Mouse (Mus musculus) ES-E14 (cell line): ENCODE data around the gene Tmem86b. TPM values are rescaled to one million over a fixed set of nuclear protein-coding genes. Genes with fewer than 3 reads are reported as not detected.

ENCODE experiments used
- total RNA-seq: library from RNA; depleted of rRNA; stranded (reverse); fragments of 300-350 nt; gene quantifications from 2 replicates; pipeline ENCODE4 v1.2.3, GENCODE M21; 2012; rRNA removed

Gene Tmem86b
- total RNA-seq, 1 experiment: 8.1 TPM

Other genes with a start within 250 kb of the Tmem86b start
- not detected in 2 replicates for gene Gp6, start 233.7 kb downstream of the Tmem86b start, total RNA-seq
- gene Rdh13, start 185.8 kb downstream of the Tmem86b start, total RNA-seq: 25.3 and 27.0 TPM in 2 replicates
- gene Eps8l1, start 170.7 kb downstream of the Tmem86b start, total RNA-seq: 0.18 and 0.42 TPM in 2 replicates
- gene Ppp1r12c, start 129.7 kb downstream of the Tmem86b start, total RNA-seq: 83.2 and 126 TPM in 2 replicates
- 6.3 and 8.4 TPM in 2 replicates for gene Tnnt1, start 115.0 kb downstream of the Tmem86b start, total RNA-seq
- 7.8 and 17.9 TPM in 2 replicates for gene Tnni3, start 107.2 kb downstream of the Tmem86b start, total RNA-seq
- 3.1 and 6.3 TPM in 2 replicates for gene Dnaaf3, start 99.0 kb downstream of the Tmem86b start, total RNA-seq
- 3.0 and 8.7 TPM in 2 replicates for gene Syt5, start 83.9 kb downstream of the Tmem86b start, total RNA-seq
- 0.18 TPM in 1 of 2 replicates, not detected in the other for gene Ptprh, start 27.4 kb downstream of the Tmem86b start, total RNA-seq
- gene Ppp6r1, start 27.6 kb upstream of the Tmem86b start, total RNA-seq: 55.4 and 62.9 TPM in 2 replicates
- 56.6 and 61.2 TPM in 2 replicates for gene Hspbp1, start 53.6 kb upstream of the Tmem86b start, total RNA-seq
- gene Brsk1, start 59.2 kb upstream of the Tmem86b start, total RNA-seq: 20.7 and 26.2 TPM in 2 replicates
- gene Tmem150b, start 93.8 kb upstream of the Tmem86b start, total RNA-seq: 0.53 and 0.94 TPM in 2 replicates
- 68.4 and 121 TPM in 2 replicates for gene Kmt5c, start 108.7 kb upstream of the Tmem86b start, total RNA-seq
- gene Cox6b2, start 121.7 kb upstream of the Tmem86b start, total RNA-seq: 46.4 and 130 TPM in 2 replicates
- 0.11 TPM in 1 of 2 replicates, not detected in the other for gene Fam71e2, start 139.9 kb upstream of the Tmem86b start, total RNA-seq
- gene Il11, start 151.4 kb upstream of the Tmem86b start, total RNA-seq: 1.2 and 2.1 TPM in 2 replicates
- gene Tmem190, start 151.5 kb upstream of the Tmem86b start, total RNA-seq: not detected in 2 replicates
- 13.0 and 27.7 TPM in 2 replicates for gene Tmem238, start 158.2 kb upstream of the Tmem86b start, total RNA-seq
- 1,352 and 1,377 TPM in 2 replicates for gene Rpl28, start 161.5 kb upstream of the Tmem86b start, total RNA-seq
- 461 and 499 TPM in 2 replicates for gene Ube2s, start 181.2 kb upstream of the Tmem86b start, total RNA-seq
- 6.9 and 8.4 TPM in 2 replicates for gene Shisa7, start 213.3 kb upstream of the Tmem86b start, total RNA-seq
- 3.5 and 3.7 TPM in 2 replicates for gene Isoc2b, start 238.8 kb upstream of the Tmem86b start, total RNA-seq
- gene Isoc2a, start 245.7 kb upstream of the Tmem86b start, total RNA-seq: 13.0 and 16.1 TPM in 2 replicates